Mouse (Mus musculus): ENCODE measurements at regions not wholly inside any gene's neighbourhood (a gene's known extent, or its start where the extent isn't known, plus 50 kb on each side); places are given as distances from the start of the nearest gene placed in this dataset.
"Not testable (repeated sequence)": the region's sequence is repeated elsewhere in the genome, so short reads cannot be mapped to it uniquely, and the experiment has no call there.

DNA sequence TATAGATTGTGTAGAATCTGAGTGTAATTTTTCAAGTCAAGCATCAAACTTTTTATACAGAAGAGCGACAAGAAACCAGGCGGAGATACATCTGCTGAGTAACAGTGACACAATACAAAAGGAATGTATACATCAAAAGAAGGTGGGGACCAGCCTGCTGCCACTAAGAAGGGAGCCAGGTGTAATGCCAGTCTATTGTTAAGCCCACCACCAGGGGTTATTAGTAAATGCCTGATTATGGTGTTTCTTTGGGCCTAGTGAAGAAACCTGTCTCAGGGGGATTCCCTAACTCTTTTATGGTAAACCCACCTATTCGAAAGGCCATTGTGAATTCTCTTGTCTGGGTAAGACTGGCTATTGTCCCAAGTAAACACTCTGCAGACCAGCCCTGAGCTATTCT is 126.3 kb upstream of the Thpo start:
- in situ Hi-C loops (cut with MboI, MseI), result not testable (repeated sequence)

DNA sequence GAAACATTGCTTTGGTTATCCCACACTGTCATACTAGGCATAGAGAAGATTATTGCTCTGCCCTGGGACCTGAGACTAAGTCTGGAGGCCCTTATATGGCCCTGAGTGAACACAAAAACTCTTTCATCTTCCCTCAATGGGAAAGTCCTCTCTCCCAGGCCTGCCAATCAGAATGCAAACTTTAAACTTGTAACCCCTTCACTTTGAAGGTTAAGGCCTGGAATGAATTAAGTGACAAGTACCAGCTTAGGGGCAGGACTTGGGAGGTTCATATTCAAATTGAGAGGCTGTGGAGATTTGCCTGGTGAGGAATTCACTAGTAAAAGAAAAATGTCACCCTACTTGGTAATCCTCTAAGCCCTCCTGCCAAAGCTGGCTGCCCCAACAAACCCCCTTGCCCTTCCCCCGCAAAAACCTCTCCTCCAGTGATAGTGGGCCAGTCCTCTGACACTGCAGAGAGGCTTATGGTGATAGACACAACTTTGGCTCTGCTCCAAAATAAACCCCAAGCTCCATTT is 120.4 kb upstream of the Thpo start:
- in situ Hi-C loops (cut with MboI, MseI), result loop anchor here (5.0 kb wide), 1 partner anchor 98 kb away; no protein-coding TSS in a partner anchor

DNA sequence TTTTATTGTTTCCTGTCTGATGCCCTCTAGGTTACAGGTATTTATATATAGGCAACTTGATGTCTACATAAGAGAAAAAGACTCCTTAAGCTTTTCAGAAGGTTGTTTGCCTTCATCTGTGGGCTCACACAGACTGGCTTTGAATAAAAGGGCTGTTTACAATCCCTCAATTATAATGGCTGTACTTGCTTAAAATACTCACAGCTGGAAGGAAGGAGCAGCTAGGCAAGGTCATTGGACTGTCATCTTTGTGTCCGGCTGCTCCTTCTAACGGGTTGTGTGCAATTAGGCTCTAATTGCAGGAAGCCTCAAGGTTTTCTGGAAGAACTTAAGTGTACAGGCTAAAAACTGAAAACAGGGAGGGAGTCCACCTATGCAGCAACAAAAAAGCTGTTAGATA is 103.8 kb upstream of the Thpo start:
- in situ Hi-C loops (cut with MboI, MseI), result no loop called here

DNA sequence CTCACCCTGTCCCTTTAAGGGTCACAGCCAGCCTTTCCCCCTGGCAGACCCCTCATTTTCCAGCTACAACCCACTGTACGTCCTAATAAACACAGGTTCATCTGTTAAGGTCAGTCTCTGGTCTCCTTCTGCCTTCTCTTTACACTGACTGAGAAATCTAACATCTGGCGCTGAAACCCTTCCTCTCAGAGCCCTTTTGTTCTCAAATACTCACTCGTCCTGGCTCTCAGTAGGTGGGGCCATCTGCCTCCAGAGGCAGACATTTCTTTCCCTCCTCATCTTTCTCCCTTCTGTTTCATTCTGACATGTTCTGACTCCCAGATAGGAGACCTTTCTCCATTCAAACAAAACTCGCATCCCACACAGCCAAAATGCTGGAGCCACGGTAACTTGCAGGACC is 102.6 kb upstream of the Thpo start:
- in situ Hi-C loops (cut with MboI, MseI), result no loop called here

DNA sequence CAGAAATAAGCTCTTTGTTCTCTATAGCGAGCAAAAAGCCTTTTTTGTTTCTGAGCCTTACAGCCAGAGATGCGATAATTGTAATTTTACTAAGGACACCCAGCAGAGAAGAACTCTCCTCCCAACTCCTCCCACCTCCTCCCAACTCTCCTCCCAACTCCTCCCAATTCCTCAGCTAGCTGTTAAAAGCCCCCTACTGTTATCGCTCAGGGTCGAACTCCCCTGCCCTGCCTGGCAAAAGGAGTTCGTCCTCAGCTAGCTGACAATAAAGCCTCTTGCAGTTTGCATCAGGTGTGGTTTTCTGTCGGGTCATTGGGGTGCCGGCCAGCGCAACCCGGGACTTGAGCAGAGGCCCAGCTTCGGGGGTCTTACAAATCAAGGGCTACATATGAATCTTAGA is 99.5 kb upstream of the Thpo start:
- in situ Hi-C loops (cut with MboI, MseI), result not testable (repeated sequence)

DNA sequence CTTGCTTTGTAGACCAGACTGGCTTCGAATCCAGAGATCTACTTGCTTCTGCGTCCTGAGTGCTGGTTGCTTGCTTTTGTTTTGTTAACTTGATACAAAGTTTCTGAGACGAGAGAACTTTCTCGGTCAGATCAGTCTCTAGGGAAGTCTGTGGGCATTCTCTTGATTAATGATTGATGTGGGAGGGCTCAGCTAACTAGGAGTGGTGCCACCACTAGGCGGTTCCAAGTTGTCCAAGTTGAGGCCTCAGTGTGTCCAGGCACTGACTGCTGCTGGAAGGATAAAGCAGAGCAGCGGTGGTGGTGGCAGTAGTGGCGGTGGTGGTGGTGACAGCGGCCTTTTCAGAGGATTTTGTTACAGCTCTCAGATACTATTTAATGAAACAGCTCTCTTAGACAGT is 99.0 kb upstream of the Thpo start:
- in situ Hi-C loops (cut with MboI, MseI), result no loop called here

DNA sequence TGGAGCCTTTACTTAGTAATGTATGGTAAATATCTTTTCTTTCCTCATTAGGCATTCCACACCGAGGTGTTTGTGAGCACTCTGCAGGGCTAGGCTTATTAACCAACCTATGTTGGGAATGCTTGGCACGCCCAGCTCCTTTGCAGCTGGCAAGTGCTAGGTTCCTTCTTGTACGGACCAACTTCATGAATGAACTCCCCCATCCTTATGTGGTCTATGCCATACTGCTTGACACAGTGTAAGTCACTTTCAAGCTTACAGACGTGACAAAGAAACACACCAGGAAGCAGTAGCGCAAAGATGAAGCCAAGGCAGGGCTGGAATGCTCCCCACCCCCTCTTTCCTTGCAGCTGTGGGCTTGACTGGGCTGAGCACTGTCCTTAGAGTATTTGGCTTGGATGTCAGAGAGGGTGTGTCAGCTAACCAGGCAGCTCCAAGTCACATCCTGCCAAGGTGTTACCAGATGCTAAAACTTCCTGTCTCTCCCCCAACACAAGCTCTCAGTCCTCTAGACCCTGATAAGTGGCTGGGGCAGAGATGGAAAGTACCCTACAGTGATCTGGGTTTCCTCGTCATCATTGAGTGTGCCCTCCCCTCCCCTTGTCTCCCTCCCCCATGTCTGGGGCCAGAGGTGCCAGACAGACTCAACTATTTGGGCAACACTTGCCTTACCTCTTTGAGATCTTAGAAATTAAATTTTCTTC is 95.6 kb upstream of the Thpo start:
- in situ Hi-C loops (cut with MboI, MseI), result no loop called here

DNA sequence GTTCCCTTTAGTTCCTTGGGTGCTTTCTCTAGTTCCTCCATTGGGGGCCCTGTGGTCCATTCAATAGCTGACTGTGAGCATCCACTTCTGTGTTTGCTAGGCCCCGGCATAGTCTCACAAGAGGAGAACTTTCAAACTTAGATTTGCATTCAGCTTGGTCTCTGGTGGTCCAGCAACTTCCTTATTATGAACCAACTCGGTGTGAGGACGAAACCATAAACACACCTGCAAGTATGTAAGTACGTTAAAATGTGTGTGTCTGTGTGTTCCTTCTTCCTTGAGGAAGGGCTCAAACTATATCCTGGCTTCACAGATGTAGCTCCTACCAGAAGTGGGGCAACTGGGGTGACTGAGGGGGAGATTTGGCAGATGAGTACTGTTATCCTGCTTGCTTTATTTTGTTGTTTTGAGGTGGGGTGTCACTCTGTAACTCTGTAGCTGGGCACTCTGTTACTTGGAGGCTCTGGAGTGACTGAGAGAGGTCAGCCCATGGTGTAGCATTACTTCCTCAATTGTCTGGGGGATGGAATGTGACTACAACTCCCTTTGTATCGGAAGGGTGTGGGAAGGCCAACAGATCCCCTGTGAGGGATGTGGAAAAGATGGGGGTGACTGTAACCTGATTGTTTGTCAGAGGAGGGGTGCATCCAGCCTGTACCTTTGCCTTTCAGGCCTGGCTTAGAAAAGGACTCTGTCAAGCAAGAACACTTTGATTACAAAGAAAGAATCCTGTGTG is 94.9 kb upstream of the Thpo start:
- in situ Hi-C loops (cut with MboI, MseI), result no loop called here

DNA sequence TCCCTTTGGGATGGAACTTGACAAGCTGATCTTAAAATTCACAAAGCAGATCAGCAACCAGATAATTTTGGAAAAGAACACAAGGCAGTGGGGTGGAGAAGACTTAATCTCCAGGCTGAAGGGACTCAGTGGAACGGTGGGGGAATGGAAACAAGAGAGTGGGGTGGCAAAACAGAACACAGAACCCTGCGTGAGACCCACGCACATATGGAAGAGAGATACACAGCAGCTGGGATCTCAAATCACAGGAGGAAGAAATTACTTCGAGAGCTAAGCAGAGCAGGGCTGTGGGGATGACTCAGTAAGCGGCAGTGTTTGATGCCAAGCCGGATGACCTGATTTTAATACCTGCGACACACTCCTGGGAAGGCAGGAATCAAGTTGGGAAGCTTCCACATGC is 89.9 kb upstream of the Thpo start:
- in situ Hi-C loops (cut with MboI, MseI), result no loop called here

DNA sequence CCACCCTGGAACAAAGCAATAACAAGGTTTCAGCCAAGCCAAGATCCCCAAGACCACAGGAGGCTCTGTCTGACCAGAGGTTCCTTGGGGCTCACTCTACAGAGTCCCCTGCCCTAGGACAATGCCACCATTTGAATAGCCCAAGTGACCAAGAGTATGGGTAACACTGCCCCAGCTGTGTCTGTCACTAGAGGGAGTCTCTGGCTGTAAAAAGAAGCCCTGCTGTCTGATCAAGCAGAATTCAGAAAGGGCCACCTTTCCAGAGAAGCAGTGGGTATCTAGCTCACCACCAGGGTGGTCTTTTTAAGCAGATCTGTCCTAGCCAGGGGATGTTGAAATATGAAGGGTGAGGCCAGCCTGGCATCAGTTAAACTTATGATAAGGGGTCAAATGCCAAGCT is 86.6 kb upstream of the Thpo start:
- in situ Hi-C loops (cut with MboI, MseI), result no loop called here

DNA sequence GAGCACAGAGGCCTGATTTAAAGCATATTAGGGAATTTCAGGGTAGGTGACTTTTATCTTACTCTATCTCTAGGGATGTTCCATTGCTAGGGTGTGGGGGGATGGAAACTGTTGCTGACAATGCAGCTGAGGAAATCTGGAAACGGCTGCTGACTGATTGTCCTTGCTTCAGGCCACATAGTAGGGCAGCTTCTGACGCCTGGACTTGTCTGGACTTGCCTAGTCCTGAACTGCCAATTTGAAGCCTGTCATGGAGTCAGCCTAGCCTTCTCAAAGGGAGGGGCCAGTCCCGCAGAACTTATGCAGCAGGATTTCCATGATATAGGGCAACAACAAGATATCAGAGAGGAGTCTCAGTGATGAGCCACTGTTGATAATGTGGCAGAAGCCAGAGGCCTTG is 85.3 kb upstream of the Thpo start:
- in situ Hi-C loops (cut with MboI, MseI), result no loop called here

DNA sequence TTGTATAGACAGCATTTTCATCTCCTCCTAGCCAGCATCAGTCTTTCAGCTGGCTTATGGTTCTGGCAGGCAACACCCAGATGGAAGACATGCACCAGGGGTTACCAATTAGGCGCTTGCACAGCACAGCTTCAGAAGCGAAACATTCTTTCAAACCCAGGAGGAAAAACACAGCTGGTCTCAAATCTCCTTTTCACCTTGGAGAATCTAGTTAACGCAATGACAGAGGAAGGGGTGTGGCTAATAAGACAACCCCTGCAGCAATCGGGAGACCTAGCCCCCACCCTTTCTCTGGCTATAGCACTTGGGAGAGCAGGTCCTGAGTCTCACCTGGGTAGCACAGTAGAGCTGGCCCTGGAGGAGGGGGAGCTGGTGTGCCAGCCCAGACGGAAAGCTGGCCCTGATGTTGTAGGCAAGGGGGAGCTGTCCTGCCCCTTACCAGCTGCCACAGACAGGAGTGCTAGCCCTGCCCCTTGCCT is 84.4 kb upstream of the Thpo start:
- in situ Hi-C loops (cut with MboI, MseI), result no loop called here

DNA sequence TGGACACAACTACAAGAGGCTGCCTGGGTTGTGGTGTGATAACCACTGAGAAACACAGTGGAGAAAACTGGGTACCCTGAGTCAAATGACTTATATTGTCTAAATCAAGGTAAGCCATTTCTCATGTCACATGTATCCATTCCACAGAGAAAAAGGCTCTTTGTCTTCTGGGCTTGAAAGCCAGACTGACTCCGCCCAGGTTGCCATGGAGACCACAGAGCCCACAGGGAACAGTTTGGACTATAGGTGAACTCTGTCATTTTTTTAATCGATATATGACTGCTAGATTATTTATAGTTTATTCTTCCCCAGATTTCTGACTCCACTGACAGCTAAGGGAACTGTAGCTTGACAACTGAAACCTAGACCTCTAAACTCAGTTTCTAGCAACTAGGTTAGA is 80.7 kb upstream of the Thpo start:
- in situ Hi-C loops (cut with MboI, MseI), result no loop called here

DNA sequence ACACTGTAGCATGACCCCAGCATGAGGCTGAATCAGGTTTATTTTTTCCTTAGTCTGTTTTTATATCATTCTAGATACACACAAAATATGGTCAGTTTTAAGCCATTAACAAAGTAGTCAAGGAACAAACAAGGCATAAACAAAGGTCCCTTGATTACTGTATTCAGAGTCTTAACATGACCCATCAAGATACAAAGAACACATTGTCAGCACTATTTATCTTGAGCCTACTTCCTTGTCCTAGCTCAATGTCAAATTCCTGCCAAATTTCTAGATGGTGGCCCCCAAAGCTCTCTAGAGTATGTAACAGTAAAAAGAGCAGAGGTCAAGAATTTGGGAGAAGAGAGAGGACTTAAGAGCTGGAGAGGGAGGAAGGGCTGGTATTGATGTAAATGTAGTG is 79.9 kb upstream of the Thpo start:
- in situ Hi-C loops (cut with MboI, MseI), result no loop called here

DNA sequence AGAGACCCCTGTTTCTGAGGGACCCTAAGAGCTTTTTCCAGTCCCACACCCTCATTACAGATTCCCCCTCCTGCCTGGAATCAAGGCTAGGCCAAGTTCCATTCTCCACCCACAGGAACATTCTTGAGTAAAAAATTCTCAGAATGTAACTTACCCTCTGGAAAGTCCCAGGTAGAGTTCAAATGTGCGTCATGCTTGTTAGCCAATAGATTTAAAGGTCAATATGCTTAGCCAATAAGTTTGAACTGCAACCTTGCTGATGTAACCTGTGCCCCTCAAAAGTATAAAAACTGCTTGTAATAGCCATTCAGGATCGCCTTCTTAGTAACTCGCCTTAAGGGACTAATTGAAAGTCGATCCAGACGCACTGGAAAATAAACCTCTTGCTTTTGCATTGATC is 77.7 kb upstream of the Thpo start:
- in situ Hi-C loops (cut with MboI, MseI), result not testable (repeated sequence)

DNA sequence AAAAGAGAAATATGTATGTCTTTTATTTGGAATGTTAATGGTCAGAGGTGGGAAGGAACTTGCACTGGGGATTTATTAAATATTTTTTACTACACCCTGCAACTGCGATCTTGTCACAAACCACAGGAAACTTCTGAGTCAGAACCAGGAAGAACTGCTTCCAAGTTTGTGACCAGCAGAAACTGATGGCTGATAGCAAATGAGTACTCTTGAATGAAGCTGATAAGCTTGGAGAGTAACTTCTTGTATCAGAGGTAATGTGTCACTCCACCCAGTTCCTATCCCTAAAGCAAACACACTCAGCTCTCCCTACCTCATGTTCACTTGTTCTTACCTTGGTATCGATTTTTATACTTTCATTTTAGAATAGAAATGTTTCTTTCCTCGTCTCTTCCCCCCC is 76.0 kb upstream of the Thpo start:
- in situ Hi-C loops (cut with MboI, MseI), result no loop called here

DNA sequence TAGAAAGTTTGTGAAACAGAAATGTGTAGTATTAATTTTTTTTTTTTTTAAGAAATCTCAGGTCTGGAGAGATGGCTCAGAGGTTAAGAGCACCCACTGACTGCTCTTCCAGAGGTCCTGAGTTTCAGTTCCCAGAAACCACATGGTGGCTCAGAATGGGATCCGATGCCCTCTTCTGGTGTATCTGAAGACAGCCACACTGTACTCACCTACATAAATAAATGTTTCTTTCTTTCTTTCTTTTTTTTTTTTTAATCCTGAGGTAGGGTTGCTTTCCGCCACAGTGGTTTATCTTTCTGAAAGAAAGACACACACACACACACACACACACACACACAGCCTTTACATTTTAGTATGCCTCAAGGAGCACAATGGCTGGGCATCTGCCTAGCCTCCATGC is 74.0 kb upstream of the Thpo start:
- in situ Hi-C loops (cut with MboI, MseI), result no loop called here

DNA sequence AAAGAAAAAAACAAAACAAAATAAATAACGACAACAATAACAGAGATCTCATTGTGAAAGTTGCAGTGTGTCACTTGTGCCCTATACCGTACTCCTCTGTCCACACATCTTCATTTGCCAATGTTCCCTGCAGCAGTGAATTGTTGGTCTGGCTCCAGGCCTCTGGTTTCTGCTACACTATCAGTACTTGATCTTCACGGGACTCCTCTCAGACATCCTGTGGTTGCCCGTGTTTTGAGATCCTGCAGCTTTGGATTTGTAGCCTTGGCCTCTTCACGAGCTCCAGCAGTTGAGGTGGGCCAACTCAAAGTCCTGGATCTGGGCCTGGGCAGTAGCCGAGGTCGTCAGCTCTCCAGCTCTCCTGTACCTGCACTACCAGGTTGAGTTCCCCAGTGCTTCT is 72.4 kb upstream of the Thpo start:
- in situ Hi-C loops (cut with MboI, MseI), result no loop called here

DNA sequence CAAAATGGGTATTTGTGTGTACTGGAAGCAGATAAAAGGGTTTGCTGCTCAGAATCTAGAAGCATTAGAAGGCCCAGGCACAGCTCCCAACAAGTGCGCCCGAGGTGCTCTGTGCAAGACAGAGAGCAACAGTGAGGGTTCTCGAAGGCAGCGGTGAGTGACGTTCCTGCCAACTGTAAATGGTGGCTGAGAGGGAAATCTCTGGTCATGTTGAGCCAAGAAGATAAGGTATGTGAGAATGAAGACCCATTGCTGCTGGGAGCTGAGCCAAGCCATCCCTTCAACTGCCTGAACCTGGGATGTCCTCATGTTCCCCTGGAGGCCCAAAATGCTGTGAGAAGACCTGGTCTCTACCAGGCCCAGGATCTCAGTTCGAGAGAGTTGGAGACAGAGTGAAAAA is 71.5 kb upstream of the Thpo start:
- in situ Hi-C loops (cut with MboI, MseI), result no loop called here

DNA sequence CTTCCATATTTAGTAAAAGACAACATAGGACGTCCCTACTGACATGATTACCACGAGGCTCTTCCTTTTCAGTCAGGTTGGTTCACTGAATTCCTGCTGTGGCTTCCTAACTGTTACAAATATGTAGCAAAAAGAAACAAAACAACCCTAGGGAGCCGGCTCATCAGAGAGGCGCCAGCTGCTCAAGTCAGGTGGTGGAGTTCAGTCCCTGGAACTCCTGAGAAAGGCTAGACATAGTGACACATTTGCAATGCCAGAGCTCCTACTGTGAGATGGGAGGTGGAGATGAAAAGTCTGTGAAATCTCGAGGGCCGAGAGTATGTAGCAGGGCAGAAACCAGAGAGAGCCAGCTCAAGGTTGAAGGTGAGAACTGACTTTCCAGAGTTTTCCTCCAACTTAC is 70.8 kb upstream of the Thpo start:
- in situ Hi-C loops (cut with MboI, MseI), result no loop called here

DNA sequence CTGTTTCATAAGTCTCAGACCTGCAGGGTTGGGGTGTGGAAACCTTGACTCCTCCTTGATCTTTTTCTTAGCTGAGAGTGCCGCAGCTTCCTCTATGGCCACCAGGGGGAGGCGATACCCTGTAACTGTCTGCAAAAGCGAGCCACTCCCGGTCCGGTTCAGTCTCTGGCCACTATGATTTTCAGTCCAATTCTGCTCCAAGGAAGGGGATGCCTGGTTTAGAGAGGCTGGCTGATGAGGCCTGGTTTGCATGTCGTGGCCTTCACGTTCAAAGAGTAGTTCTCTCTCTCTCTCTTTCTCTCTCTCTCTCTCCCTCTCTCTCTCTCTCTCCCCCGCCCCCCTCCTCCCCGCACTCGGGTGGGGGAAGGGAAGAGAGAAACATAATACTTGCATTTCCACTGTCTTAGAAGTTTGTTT is 70.3 kb upstream of the Thpo start:
- in situ Hi-C loops (cut with MboI, MseI), result no loop called here

DNA sequence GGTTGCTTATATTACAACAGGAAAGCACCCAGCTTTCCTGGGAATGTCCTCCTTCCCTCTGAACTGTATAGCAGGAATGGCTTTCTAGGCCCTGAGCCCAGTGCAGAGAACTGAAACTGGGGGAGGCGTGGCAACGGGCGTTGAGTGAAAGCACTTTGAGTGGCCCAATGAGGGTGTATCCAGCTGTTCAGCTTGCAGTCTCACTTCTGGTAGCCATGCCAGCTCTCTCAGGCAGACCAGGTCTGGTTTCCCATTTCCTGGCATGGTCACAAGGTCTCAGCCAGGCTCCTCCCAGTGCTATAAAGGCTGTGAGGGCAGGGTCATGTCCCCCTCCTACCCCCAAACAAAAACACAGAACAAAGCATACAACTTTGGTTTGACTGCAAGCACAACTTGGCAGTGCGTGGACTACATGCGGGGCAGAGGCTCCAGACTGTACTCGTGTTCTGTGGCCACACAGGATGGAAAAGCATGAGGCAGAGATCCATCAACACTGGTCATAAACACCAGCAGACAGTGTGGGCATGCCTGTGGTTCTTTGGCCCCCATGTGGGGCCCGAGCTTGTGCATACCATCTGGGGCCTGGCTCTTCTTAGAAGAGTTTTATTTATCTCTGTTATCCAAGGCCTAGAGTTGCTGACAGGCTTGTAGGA is 69.1 kb upstream of the Thpo start:
- in situ Hi-C loops (cut with MboI, MseI), result no loop called here

DNA sequence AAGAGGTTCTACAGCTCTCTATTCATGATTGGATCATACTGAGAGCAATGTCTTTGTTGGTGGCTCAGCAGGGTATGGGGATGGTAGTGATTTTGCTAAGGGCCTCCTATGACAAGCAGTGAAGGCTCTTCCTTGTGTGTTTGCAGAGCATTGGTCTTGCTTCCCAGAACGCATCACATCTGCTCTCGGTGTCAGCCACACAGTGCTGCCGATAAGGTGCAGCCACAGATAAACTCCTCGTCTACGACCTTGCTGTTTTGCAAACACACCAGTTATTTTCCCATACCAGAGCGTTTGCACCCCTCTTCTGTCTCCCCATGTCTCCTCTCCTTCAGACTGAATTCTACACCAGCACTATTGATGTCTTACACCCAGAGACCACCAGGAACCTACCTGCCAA is 68.4 kb upstream of the Thpo start:
- in situ Hi-C loops (cut with MboI, MseI), result no loop called here

Data from regulatory T cell (primary cell).